Mouse (Mus musculus) embryonic facial prominence, embryonic 13.5 days (tissue): ENCODE measurements around the gene Teddm3. TPM values are rescaled to one million over a fixed set of nuclear protein-coding genes. Genes with fewer than 3 reads are reported as not detected.
"Not testable (repeated sequence)": the region's sequence is repeated elsewhere in the genome, so short reads cannot be mapped to it uniquely, and the experiment has no call there.

Experiments used
- ATAC-seq: fragments of 200-750 bp; cut with Nextera tagmentation; 2 replicates; pipeline ENCODE4 v1.8.0; 2017; ENCODE audit warnings: low read depth; ENCODE audit not compliant: insufficient number of reproducible peaks, insufficient read depth, low FRiP score, low TSS enrichment
- H3K27ac ChIP-seq: fragments of 300-500 bp; sonication (generic); 2 replicates; pipeline ENCODE4 v1.5.1; 2015; ENCODE audit warnings: moderate library complexity, mild to moderate bottlenecking, inconsistent platforms
- H3K27me3 ChIP-seq: fragments of 300-500 bp; sonication (generic); 2 replicates; pipeline ENCODE4 v1.6.1; 2015; ENCODE audit warnings: mild to moderate bottlenecking, inconsistent platforms
- H3K36me3 ChIP-seq: fragments of 300-500 bp; sonication (generic); 2 replicates; pipeline ENCODE4 v1.6.1; 2015; ENCODE audit warnings: mild to moderate bottlenecking, inconsistent platforms
- H3K4me1 ChIP-seq: fragments of 300-500 bp; sonication (generic); 2 replicates; pipeline ENCODE4 v1.6.1; 2015; ENCODE audit warnings: inconsistent platforms
- H3K4me2 ChIP-seq: fragments of 300-500 bp; sonication (generic); 2 replicates; pipeline ENCODE4 v1.6.1; 2015; ENCODE audit warnings: moderate library complexity, mild to moderate bottlenecking, inconsistent platforms
- H3K4me3 ChIP-seq: fragments of 300-500 bp; sonication (generic); 2 replicates; pipeline ENCODE4 v1.5.1; 2015; ENCODE audit warnings: mild to moderate bottlenecking, inconsistent platforms
- H3K9ac ChIP-seq: fragments of 300-500 bp; sonication (generic); 2 replicates; pipeline ENCODE4 v1.6.1; 2015; ENCODE audit warnings: mild to moderate bottlenecking, inconsistent platforms
- H3K9me3 ChIP-seq: fragments of 300-500 bp; sonication (generic); 2 replicates; pipeline ENCODE4 v1.6.1; 2016; ENCODE audit warnings: inconsistent platforms
- WGBS: fragments of 180-500 bp; shearing (Covaris S2); methylation state at CpG from one replicate; pipeline ENCODE4 v1.1.7; 2015; ENCODE audit warnings: mixed read lengths; 5-methylcytosine and 5-hydroxymethylcytosine counted together
- polyA plus RNA-seq: library from polyadenylated mRNA; unstranded; fragments of >200 nt; fragmentation: Nextera tagmentation; extraction: Ambion mirVana; gene quantifications from 2 replicates; pipeline ENCODE4 v1.2.1, GENCODE M21; 2015

The Teddm3 gene
- polyA plus RNA-seq, 1 experiment from 2014 or later = not detected

- H3K4me3 ChIP-seq = no peak overlapping the region
- H3K9ac ChIP-seq = no peak overlapping the region
- no peak for ATAC-seq
- no peaks in the 10 kb centered on the region for H3K27me3 ChIP-seq
- no peaks in the 10 kb centered on the region for H3K36me3 ChIP-seq
- H3K27ac ChIP-seq = no peak overlapping the region
- WGBS = 37% methylated on average over 1 of the region's 1 CpGs
- peaks cover 4% of the 10 kb centered on the region; the same call in 1 of the 2 replicates for H3K9me3 ChIP-seq
- H3K4me1 ChIP-seq = no peaks in the 10 kb centered on the region
- H3K4me2 ChIP-seq = no peak overlapping the region
Observed at GRCm38 (mm10) chr16:21136312-21137083, 17.3 kb downstream of the Teddm3 start.

- not testable (repeated sequence) for H3K4me2 ChIP-seq, H3K9me3 ChIP-seq, H3K27ac ChIP-seq, H3K9ac ChIP-seq, H3K4me3 ChIP-seq, H3K27me3 ChIP-seq, H3K4me1 ChIP-seq, ATAC-seq, H3K36me3 ChIP-seq
- 81% methylated on average over 3 of the region's 3 CpGs for WGBS
Observed at GRCm38 (mm10) chr16:21127666-21128065, 26.1 kb downstream of the Teddm3 start.

DNA sequence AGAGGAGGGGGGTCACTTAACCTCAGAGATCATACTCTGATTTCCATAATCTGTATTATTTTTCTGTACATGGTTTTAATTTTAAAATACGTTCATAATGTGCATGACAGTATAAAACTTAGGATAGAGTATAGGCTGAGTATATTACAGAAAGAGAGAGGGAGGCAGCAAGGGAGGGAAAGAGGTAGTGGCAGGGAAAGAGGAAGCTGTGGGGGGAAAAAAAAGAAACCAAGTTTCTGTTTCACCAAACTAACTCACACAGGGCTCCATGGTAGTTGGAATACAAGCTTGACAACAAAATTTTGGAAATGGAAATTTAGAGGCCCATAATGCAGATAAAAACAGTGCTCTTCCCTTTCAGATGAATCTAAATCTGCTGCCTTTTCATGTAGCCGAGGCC is 31.0 kb downstream of the Teddm3 start:
- H3K27ac ChIP-seq, H3K36me3 ChIP-seq, H3K4me1 ChIP-seq, H3K9ac ChIP-seq, H3K4me3 ChIP-seq, H3K4me2 ChIP-seq, ATAC-seq, H3K27me3 ChIP-seq, H3K9me3 ChIP-seq: not testable (repeated sequence)
- WGBS = 66% methylated on average over 2 of the region's 2 CpGs

GRCm38 (mm10) chr16:21116078-21116477 is 37.7 kb downstream of the Teddm3 start:
- WGBS = 72% methylated on average over 5 of the region's 5 CpGs
- Histone ChIP-seq H3K4me3 (no peak overlapping the region), H3K27ac (no peak overlapping the region), H3K4me1 (no peaks in the 10 kb centered on the region), H3K27me3 (no peaks in the 10 kb centered on the region), H3K36me3 (no peaks in the 10 kb centered on the region), H3K9me3 (no peaks in the 10 kb centered on the region), H3K4me2 (no peak overlapping the region), H3K9ac (no peak overlapping the region)
- ATAC-seq = no peak

DNA sequence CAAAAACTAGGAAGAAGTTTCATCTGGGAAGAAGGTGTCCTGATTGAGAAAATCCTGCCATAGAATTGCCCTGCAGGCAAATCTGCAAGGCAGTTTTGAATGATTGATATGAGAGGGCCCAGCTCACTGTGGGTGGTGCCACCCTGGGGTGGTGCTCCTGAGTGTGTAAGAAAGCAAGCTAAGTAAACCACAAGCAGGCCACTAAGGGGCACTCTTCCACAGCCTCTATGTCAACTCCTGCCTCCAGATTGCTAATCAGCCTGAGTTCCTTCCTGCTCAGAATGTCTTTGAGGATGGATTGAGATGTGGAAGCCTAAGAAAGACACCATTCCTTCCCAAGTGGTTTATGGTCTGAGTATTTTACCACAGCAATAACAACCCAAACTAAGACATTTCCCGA is 44.3 kb downstream of the Teddm3 start:
- H3K36me3 ChIP-seq = no peaks in the 10 kb centered on the region
- H3K4me3 ChIP-seq = no peak overlapping the region
- no peaks in the 10 kb centered on the region for H3K9me3 ChIP-seq
- 81% methylated on average over 1 of the region's 1 CpGs for WGBS
- ATAC-seq = no peak
- no peak overlapping the region for H3K27ac ChIP-seq
- H3K27me3 ChIP-seq = no peaks in the 10 kb centered on the region
- H3K9ac ChIP-seq = no peak overlapping the region
- no peak overlapping the region for H3K4me2 ChIP-seq
- no peaks in the 10 kb centered on the region for H3K4me1 ChIP-seq

Other genes with a start within 250 kb of the Teddm3 start
- 71.4 and 72.9 TPM in 2 replicates for gene Ephb3, start 50.8 kb upstream of the Teddm3 start, polyA plus RNA-seq